Mouse (Mus musculus) erythroblast, embryonic 14.5 days (primary cell): ENCODE data around the gene Lhb.

Experiments
- GATA1 ChIP-seq: IDR thresholded peaks from 2 replicates; pipeline ENCODE4 v1.6.1; 2012; ENCODE audit warnings: low read length, inconsistent platforms, mixed read lengths
- TAL1 ChIP-seq: IDR thresholded peaks from 3 replicates; pipeline ENCODE4 v1.6.1; 2012; ENCODE audit warnings: low read length, inconsistent platforms, mixed read lengths

GRCm38 (mm10) chr7:45461326-45461725 lies 40.7 kb downstream of the Lhb start:
- TF ChIP-seq TAL1: no peak
- no peak for TF ChIP-seq GATA1
